Mouse (Mus musculus): Measurements from ENCODE around the gene Rtn4. TPM values are rescaled to one million over a fixed set of nuclear protein-coding genes. Genes with fewer than 3 reads are reported as not detected.

Gene Rtn4
- total and polyA plus RNA-seq, 3 experiments = 46.5 to 202 (median 57.8) TPM

DNA sequence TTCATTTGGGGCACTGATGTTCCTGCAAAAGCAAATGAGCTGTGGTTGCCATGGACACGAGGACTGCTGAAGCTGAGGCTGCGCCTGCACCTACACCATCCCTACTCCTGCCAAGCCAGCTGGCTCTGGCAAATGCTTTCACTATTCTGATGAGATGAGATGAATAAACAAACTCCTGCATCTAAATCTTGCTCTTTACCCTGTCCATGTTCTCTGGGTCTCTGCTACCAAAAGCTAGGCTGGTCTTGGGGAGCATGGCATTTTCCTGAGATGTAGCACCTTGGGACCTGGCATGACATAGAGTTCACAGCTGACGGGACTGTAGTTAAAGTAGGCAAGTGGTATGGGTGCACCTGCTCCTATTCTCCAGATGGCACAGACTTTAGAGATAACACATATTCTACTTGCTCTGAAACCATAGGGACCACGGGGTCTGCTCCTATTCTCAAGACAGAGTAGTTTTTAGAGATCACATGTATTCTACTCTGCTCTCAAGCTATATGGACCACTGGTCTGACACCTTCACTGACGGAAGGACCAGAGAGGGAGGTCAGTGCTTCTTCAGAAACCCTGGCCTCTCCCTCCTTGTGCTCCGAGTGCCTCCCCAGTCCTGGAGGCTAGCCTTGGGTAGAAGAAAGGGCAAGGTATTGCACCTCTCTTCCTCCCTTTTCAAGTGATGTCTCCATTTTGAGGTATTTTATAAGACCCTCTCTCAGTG, 96.3 kb downstream of the Rtn4 start:
- Histone ChIP-seq H3K36me3 (ENCODE audit: control insufficient read depth in 1 of 2, insufficient read depth in 2 of 2, low read length in 2 of 2) (peaks cover 0 to 19% of the 10 kb centered on the region in 2 experiments; a peak in 2 of 4 replicates), H3K27me3 (ENCODE audit: control insufficient read depth in 1 of 2, insufficient read depth in 2 of 2, low read length in 2 of 2) (no peaks in the 10 kb centered on the region), H3K79me2 (ENCODE audit: control insufficient read depth, insufficient read depth, low read length, poor library complexity) (no peaks in the 10 kb centered on the region), H3K4me3 (ENCODE audit: control insufficient read depth in 1 of 2, insufficient read depth in 1 of 2, low read depth in 2 of 2, low read length in 2 of 2) (no peak overlapping the region), H3K9ac (ENCODE audit: control insufficient read depth, low read depth, low read length, poor library complexity, severe bottlenecking) (no peak overlapping the region), H3K27ac (ENCODE audit: control insufficient read depth, low read depth, low read length) (no peak overlapping the region), H3K9me3 (replicated peaks; ENCODE audit: insufficient read depth, low read length) (no peaks in the 10 kb centered on the region), H3K4me1 (ENCODE audit: control insufficient read depth in 1 of 2, insufficient read depth in 2 of 2, low read length in 2 of 2) (peaks cover 12 to 13% of the 10 kb centered on the region in 2 experiments; a peak in 3 of 4 replicates)
- TF ChIP-seq CHD1 (IDR thresholded peaks at IDR 0.05; ENCODE audit: low read depth, low read length) = no peak
- TF ChIP-seq TCF12 (IDR thresholded peaks at IDR 0.05; ENCODE audit: low read depth, low read length) = no peak
- no peak for TF ChIP-seq POLR2AphosphoS2 (IDR thresholded peaks at IDR 0.05; ENCODE audit: low read length)
- no peak for TF ChIP-seq RAD21 (IDR thresholded peaks at IDR 0.05; ENCODE audit: low read depth, low read length)
- no peak for DNase-seq (ENCODE audit: low read depth, low spot score)

DNA sequence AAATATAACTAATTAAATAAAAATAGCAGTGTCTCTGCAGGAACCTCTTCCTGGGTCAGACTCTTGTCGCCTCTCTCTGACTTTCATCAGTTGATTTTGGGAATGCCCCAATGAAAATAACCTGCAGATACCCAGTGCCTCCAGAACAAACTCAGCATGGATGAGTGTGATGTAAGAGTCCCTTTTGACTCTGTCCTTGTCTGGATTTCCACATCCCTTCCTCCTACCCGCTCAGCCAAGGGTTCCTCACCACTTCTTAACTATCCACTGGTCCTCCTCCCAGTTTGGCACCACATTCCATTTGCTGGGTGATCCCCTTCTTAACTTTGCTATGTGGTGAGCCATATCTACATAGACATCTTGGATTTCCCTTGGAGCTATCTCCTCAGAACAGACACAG, 98.0 kb downstream of the Rtn4 start:
- Histone ChIP-seq H3K4me3 (ENCODE audit: control insufficient read depth in 1 of 2, insufficient read depth in 1 of 2, low read depth in 2 of 2, low read length in 2 of 2) (no peak overlapping the region), H3K79me2 (ENCODE audit: control insufficient read depth, insufficient read depth, low read length, poor library complexity) (no peaks in the 10 kb centered on the region), H3K36me3 (ENCODE audit: control insufficient read depth in 1 of 2, insufficient read depth in 2 of 2, low read length in 2 of 2) (peaks cover 0 to 19% of the 10 kb centered on the region in 2 experiments; a peak in 2 of 4 replicates), H3K27me3 (ENCODE audit: control insufficient read depth in 1 of 2, insufficient read depth in 2 of 2, low read length in 2 of 2) (no peaks in the 10 kb centered on the region), H3K9me3 (replicated peaks; ENCODE audit: insufficient read depth, low read length) (no peaks in the 10 kb centered on the region), H3K27ac (ENCODE audit: control insufficient read depth, low read depth, low read length) (no peak overlapping the region), H3K9ac (ENCODE audit: control insufficient read depth, low read depth, low read length, poor library complexity, severe bottlenecking) (no peak overlapping the region), H3K4me1 (ENCODE audit: control insufficient read depth in 1 of 2, insufficient read depth in 2 of 2, low read length in 2 of 2) (peaks cover 12 to 13% of the 10 kb centered on the region in 2 experiments; a peak in 3 of 4 replicates)
- DNase-seq (ENCODE audit: low read depth, low spot score) = no peak
- TF ChIP-seq TAL1 (IDR thresholded peaks at IDR 0.05; ENCODE audit: low read length) = peak; percentile 28; the same call in 1 of the 2 replicates
- TF ChIP-seq TBP (IDR thresholded peaks at IDR 0.05; ENCODE audit: low read depth, low read length) = no peak

Other genes with a start within 250 kb of the Rtn4 start
- gene Prorsd1, start 177.9 kb upstream of the Rtn4 start, total RNA-seq (2012; rRNA removed) = 46.9 and 51.7 TPM in 2 replicates
- gene Prorsd1, start 177.9 kb upstream of the Rtn4 start, polyA plus RNA-seq (2012; ENCODE audit: insufficient read depth in 1 of 2, insufficient read length in 2 of 2, low read depth in 1 of 2, low replicate concordance in 2 of 2, missing spikeins in 1 of 2) = 10 to 100 TPM in 1 of 2 experiments, not detected in 1; 48.7 TPM
- 32.7 and 38.2 TPM in 2 replicates for gene Mtif2, start 166.5 kb upstream of the Rtn4 start, total RNA-seq (2012; rRNA removed)
- 100 to 1,000 TPM in 1 of 2 experiments, 10 to 100 TPM in 1; 22.5 to 161 TPM for gene Mtif2, start 166.5 kb upstream of the Rtn4 start, polyA plus RNA-seq (2012; ENCODE audit: insufficient read depth in 1 of 2, insufficient read length in 2 of 2, low read depth in 1 of 2, low replicate concordance in 2 of 2, missing spikeins in 1 of 2)
- 0.26 and 0.62 TPM in 2 replicates for gene Clhc1, start 145.0 kb upstream of the Rtn4 start, total RNA-seq (2012; rRNA removed)
- gene Clhc1, start 145.0 kb upstream of the Rtn4 start, polyA plus RNA-seq (2012; ENCODE audit: insufficient read depth in 1 of 2, insufficient read length in 2 of 2, low read depth in 1 of 2, low replicate concordance in 2 of 2, missing spikeins in 1 of 2) = under 1 TPM in 1 of 2 experiments, not detected in 1; 0.08 TPM
- gene Rps27a, start 144.8 kb upstream of the Rtn4 start, total RNA-seq (2012; rRNA removed) = 1,978 and 2,403 TPM in 2 replicates
- gene Rps27a, start 144.8 kb upstream of the Rtn4 start, polyA plus RNA-seq (2012; ENCODE audit: insufficient read depth in 1 of 2, insufficient read length in 2 of 2, low read depth in 1 of 2, low replicate concordance in 2 of 2, missing spikeins in 1 of 2) = 1,000 to 10,000 TPM in 1 of 2 experiments, 100 to 1,000 TPM in 1; 560 to 1,339 TPM
- 0.08 and 0.13 TPM in 2 replicates for gene 4931440F15Rik, start 132.7 kb downstream of the Rtn4 start, total RNA-seq (2012; rRNA removed)
- gene 4931440F15Rik, start 132.7 kb downstream of the Rtn4 start, polyA plus RNA-seq (2012; ENCODE audit: insufficient read depth in 1 of 2, insufficient read length in 2 of 2, low read depth in 1 of 2, low replicate concordance in 2 of 2, missing spikeins in 1 of 2) = under 1 TPM in 1 of 2 experiments, not detected in 1; 0.06 TPM

Data from MEL (cell line).